Mouse (Mus musculus) left cerebral cortex, adult 8-10 months (tissue): ENCODE results near the gene Gm20388. TPM values are rescaled to one million over a fixed set of nuclear protein-coding genes. Genes with fewer than 3 reads are reported as not detected.
"Not testable (repeated sequence)": the region's sequence is repeated elsewhere in the genome, so short reads cannot be mapped to it uniquely, and the experiment has no call there.

ENCODE experiments used
- DNase-seq, 2 experiments: peaks; one replicate each; pipeline ENCODE4 v3.0.0; 2022; ENCODE audit warnings: low spot score in 2 of 2
- total RNA-seq, 4 experiments: library from RNA; stranded (reverse); gene quantifications; 2 replicates each; pipeline ENCODE4 v1.2.4; 2022

The Gm20388 gene
- total RNA-seq, 4 experiments from 2014 or later, result 10.4 to 20.8 (median 16.4) TPM

DNA sequence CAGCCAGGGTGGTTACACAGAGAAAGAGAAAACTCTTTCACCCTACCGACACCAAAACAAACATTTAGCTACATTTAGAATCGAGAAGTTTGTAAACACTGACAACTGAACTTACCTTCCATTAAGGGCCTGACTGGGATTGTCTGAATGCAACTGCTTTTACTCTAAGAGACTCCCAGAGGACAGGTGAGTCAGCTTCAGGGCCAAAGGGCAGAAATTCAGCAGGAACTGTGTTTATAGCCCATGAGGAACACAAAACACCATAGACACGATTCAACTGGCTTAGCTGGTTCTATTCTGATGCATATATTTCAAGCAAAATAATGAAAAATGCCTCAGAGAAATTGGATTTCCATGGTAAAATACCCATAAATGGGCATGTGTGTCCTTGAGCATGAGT, 4104.1 kb downstream of the Gm20388 start:
- DNase-seq, result no peak

DNA sequence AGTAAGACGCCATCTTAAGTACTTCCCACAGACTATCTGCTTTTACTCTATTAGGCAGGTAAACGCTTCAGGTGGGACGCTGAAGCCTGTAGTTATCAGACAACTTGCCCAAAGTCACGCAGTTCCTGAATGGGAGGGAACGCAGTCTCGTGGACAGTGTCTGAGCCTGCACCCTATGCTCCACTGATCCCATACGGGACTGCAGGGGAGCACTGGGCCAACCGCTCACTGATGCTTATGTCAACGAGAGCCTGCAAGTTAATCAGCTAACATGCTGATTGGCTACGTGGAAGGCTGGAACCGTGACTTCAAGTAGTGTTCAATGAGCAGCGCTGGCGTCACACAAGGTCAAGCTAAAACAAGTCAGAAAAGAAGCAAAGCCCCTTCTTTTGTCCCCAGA, 4109.1 kb downstream of the Gm20388 start:
- no peak for DNase-seq

- peak in 1 of 2 experiments; percentile 19 for DNase-seq
These were observed 4110.0 kb downstream of the Gm20388 start for GRCm38 (mm10) chr8:124020439-124021236.

DNA sequence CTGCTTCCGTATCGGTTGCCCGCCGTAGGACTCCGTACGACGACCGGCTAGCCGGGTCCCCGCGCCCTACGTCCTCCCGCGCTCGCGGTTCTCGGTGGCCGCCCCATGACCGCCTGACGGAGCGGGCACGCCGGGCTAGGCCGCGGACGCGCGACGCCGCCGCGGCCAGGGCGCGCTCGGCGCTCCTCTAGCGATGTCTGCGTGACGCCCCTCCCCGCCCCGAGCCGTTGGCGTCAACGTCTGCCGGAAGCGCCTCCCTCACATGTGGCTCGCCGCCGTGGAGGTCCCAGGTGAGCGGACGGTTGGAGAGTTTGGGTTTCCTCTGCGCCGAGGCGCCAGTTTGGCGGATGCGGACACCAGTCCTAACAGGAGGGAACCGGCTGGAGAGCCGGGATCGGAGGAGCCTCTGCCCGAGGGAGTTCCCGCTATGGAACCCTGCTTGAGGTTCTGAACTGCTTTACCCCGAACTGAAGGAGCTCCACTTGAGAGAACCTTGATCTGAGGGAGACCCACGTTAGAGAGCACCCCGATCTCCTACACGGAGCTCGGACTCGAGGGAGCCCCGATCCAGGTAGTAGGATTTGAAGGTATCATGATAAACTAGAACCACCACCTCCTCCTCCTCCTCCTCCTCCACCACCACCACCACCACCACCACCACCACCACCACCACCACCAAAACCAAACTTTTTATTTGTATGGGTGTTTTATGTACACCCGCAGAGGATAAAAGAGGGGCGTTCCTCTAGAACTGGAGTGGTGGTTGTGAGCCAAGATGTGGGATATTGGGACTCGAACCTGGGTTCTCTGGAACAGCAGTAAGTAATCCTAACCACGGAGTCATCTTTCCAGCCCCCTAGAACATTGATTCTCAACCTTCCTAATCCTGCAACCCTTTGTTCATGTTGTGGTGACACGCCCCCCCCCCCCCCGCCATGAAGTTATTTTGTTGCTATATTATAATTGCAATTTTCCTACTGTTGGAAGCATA, 4110.9 kb downstream of the Gm20388 start, which contains the start of the genes Taf5l and Urb2:
Taf5l (minus strand) TSS at position 161 of the 991 bp plus-strand sequence.
Urb2 (plus strand) TSS at position 272 of the 991 bp plus-strand sequence.
- DNase-seq, result peak; percentile 84 to 86

DNA sequence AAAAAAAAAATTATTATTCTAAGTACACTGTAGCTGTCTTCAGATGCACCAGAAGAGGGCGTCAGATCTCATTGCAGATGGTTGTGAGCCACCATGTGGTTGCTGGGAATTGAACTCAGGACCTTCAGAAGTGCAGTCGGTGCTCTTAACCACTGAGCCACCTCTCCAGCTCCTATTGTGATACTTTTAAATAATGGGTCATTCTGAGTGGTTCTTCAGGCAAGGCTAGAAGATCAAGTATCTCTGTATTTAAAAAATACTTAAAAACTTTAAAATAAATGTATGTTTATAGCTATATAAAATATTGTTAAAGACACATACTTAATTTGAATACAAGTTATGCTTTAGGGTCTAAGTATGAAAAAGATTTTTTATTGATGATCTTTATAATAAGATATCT, 4115.6 kb downstream of the Gm20388 start:
- DNase-seq, result not testable (repeated sequence)

DNA sequence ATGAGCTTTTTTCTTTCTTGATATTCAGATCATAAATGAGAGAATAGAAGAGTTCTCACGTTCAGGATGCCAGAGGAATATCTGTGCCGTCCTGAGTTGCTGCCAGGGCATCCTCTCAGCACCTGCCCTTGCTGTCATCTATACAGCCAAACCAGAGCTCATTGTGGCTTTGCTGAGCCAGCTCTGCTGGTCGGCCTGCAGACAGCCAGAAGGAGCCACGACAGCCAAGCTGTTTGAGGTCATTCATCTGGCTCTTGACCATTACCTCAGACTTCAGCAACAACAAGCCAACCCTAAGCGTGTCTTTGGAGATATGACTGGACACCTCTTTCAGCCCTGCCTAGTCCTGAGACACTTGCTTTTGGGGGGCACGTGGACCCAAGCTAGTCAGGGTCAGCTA, 4117.2 kb downstream of the Gm20388 start:
- no peak for DNase-seq

- no peak for DNase-seq
These were observed 4122.8 kb downstream of the Gm20388 start for GRCm38 (mm10) chr8:124033400-124033799.

DNA sequence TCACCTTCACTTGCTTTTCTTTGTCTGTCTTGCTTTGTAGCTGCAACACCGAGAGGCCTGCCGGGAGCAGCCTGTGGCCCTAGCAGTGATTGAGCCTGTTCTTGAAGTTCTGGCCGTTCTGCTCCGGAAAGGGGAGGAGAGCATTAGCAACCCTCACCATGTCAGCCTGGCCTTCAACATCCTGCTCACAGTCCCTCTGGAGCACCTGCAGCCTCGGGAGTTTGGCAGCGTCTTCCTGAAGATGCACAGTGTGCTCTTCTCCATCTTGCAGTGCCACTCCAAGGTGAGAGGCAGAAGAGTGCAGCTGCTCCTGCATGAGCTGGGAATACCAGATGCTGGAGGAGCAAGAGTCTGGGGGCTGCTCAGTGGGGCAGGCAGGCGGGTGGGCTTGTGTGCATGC, 4127.5 kb downstream of the Gm20388 start:
- DNase-seq, result no peak

GRCm38 (mm10) chr8:124039351-124039750, 4128.7 kb downstream of the Gm20388 start:
- DNase-seq, result no peak

DNA sequence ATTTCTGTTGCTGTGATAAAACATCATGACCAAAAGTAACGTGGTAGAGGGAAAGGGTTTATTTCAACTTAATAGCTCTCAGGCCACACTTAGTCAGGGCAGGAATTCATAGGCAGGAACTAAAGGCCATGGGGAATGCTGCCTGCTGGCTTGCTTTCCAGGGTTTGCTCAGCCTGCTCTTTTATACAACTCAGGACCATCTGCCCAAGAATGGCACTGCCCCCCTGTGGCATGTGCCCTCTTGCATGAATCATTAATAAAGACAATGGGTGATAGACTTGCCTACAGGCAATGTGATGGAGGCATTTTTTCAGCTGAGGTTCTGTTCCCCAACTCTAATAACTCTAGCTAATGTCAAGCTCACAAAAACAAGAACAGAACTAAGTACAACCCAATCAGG, 4131.6 kb downstream of the Gm20388 start:
- no peak for DNase-seq

- DNase-seq, result no peak
These were observed 4133.8 kb downstream of the Gm20388 start for GRCm38 (mm10) chr8:124044421-124044820.

DNA sequence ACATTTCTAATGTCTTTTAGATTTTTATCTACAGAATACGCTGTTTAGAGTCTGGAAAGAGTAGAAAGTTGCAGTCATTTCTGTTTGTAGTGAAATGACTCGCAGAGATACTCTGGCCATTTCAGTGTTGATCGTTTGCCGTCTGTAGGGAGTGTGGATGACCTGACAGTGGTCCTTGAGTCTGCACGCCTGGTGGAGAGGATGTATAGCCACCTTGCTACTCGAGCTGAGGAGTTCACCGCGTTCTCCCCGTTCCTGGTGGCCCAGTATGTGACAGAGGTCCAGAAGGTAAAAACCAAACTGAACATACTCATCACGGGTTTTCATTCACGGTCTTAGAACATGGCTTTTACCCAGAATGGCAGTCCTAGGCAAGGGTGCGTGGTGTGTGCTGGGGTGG, 4134.3 kb downstream of the Gm20388 start:
- DNase-seq, result no peak

DNA sequence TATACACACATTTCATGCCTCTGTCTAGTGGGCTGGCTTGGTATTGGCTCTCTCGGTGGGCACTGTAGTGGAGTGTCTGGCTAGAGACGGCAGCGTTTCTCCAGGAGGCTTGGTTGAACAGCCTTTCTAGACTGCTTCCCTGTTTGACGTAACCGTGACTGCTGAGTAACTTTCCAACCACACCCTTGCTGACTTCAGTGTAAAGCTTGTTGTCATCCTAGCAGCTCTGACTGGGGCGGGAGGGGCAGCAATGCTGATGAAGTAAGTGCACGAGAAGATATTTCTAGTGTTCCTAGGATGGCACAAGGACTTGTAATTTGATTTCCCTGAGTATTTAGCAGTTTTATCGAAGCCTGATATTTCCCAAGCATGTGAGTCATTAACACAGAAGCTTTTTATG, 4135.2 kb downstream of the Gm20388 start:
- DNase-seq, result no peak

DNA sequence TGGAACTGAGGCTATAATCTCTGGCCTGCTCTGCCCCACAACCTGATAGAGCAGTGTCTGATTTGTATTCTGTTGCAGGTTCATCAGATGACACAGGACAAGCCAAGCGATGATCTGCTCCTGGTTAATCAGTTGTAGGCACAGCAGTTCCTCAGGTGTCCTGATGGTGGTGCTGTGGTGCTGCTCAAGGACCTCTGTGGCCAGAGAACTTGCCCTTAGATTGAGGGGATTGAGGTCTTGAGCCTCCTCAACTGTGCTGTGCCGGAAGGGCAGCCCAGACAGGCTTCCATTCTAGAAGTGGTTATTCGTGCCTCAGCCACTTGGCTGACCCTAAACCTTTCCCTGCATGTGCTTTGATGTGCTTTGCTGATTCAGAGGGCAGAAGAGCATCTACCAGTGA, 4141.5 kb downstream of the Gm20388 start:
- peak; percentile 27 to 72 for DNase-seq

GRCm38 (mm10) chr8:124052568-124052967, 4141.9 kb downstream of the Gm20388 start:
- DNase-seq, result no peak

GRCm38 (mm10) chr8:124056832-124057655, 4146.4 kb downstream of the Gm20388 start:
- DNase-seq, result no peak

DNA sequence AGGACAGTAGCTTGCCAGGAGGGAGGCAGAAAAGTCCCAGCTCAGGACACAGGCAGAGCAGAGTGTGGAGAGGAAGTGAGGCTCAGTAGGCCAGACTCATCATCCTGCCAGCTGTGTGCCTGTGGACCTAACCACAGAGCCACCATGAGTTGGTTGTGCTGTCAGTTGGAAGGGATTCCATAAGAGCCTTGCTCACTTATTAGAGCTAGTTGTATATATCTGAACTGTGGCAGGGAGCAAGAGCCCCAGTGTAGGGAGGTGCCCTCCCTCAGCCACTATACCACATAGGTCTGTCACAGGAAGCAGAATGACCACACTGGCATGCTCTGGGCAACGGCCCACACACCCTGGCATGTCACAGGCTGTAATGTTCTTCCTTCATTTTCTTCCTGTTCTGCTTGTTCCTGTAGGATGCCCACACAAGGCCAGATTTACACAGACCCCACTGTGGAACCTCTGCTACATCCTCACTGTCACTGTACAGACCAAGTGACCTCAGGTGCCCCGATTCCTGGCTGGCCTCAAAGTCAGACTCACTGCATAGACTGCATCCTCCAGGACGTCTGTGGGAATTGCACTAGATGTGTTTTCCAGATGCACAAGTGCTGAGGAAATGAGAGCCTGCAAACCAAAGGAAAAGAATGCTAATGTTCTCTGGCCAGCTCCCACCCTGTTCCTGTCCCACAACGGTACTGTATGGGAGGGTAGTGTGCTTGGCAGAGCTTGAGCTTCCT, 4155.9 kb downstream of the Gm20388 start:
- no peak for DNase-seq

DNA sequence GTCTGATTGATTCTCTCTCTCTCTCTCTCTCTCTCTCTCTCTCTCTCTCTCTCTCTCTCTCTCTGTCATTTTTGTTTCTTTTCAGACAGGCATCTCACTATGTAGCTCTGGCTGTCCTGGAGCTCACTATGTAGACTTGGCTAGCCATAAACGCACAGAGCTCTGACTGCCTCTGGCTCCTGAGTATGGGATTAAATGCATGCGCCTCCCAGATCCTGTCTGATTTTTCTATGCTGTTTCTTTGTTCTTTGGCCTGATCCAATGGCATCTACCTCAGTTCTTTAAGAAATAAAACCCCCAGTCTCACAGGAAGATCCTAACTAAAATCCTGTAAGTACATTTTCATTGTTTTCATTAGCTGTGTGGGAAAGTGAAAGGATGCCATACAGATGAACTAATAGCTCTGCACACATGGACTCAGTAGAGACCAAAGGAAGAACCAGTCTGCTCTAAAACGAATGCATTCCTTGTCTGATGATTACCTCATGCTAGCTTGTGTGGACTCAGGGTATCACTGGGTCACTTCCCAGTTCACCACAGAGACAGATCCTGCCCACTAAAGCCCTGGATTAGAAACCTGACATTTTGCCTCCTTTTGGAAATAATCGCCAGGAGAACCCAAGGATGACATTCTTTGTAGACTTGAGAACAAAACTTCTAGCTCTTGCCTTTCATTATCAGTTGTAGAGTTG, 4156.6 kb downstream of the Gm20388 start:
- no peak for DNase-seq

DNA sequence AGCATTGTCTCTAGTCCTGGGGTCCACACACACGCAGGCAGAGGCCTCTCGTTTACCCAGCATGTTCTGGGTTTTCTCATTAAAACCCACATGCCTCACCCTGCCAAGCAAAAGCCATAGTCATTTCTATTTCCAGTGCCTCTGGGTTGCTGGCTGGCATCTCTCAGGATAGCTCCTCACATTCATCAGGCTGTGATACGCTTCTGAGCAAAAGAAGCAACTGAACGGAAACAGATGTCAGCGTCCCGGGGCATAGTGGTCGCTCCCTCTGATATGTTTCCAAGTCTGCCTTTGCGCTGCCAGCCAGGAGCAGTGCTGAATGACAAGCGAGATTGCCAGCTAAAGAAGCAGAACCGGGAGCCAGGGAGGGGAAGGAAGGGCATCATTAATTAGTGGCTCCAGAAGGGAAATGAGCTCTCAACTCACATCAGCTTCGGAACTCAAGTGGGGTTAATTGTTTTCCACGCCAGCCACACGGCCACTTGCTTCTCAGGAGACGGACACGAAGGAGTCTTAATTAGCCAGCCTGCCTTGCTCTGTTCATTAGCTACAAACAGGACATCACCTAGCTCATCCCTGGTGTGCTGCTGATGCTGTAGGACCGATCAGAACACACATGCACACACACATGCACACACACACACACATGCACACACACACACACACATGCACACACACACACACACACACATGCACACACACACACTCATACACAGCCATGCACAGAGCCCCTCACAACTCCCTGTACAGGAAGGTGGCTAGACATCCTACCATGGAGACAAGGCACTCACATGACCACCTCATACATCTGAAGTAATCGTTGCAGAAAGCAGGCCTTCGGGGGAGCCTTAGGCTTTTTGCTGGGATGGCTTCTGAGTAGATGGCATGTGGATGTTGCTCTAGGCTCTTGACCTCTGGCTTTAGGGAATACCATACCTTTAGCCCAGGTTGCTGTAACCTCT, 4160.0 kb downstream of the Gm20388 start:
- DNase-seq, result no peak
